Mouse (Mus musculus): ENCODE results near the gene Ezr.

Ezr gene

DNA sequence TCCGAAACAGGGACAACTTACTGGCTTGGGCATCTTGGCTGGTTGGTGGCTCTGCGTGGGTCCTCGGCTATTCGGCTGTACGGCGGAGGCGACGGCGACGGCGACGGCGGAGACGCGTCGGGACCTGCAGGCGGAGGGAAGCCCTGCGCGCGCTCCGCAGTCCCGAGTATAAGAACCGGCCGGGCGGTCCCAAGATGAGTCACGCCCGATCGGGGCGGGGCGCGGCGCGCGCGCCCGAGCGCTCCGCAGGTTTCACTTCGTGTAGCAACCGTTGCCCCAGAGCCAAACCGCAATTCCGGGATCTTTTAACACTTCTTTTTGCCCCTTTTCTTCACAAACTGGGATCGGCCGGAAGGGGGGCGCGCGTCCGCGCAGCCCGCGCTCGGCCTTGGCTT is at the start of gene Ezr:
Gene Ezr, minus strand, starts transcription at position 174 of the 395 bp plus-strand sequence.
- in situ Hi-C loops (cut with MseI, MboI) = no loop called here

- in situ Hi-C loops (cut with MseI, MboI) = no loop called here
Observed at GRCm38 (mm10) chr17:6830004-6830592, 47.5 kb upstream of the Ezr start.

GRCm38 (mm10) chr17:6828531-6829150 is 46.1 kb upstream of the Ezr start:
- in situ Hi-C loops (cut with MseI, MboI) = no loop called here

- in situ Hi-C loops (cut with MseI, MboI) = no loop called here
Observed at GRCm38 (mm10) chr17:6827740-6828461, 45.3 kb upstream of the Ezr start.

GRCm38 (mm10) chr17:6827159-6827733 is 44.7 kb upstream of the Ezr start:
- in situ Hi-C loops (cut with MseI, MboI) = no loop called here

DNA sequence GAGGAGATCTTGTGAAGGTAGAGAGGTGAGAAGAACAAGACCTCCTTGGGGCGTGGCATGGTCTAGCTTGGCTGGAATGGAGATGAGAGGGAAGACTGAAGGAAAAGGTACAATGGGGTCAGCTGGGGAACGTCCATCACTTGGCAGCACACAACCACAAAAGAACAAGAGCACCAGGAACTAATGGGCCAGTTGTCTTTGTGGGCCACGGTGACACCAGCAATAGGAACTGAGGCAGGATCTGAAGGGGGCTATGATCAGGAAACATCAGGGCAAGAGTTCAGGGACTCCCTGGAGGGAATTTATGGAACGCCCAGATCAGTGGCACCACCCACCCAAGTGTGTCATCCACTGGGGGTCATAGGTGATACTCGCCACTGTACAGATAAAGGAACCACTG is 34.2 kb upstream of the Ezr start:
- in situ Hi-C loops (cut with MseI, MboI) = no loop called here

DNA sequence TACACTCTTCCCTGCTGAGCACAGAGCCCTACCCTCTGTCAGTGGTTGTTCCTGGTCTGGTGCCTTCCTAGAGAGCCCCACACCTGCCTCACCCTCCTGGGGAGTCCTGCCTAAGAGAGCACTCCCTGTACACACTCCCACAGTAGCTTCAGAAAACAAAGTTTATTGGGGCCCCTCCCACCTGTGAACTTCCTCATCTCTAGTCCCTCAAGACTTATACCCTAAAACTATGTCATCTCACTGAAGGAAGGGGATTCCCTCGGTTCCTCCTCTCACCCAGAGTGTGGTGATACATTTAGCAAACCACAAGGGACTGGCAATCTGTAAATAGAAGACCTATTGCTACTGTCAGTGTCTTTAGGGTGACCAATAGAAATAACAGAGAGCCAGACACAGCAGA is 33.6 kb upstream of the Ezr start:
- in situ Hi-C loops (cut with MseI, MboI) = no loop called here

- in situ Hi-C loops (cut with MseI, MboI) = no loop called here
Observed at GRCm38 (mm10) chr17:6814656-6815055, 32.1 kb upstream of the Ezr start.

GRCm38 (mm10) chr17:6812851-6813191 is 30.2 kb upstream of the Ezr start:
- in situ Hi-C loops (cut with MseI, MboI) = no loop called here

- in situ Hi-C loops (cut with MseI, MboI) = no loop called here
Observed at GRCm38 (mm10) chr17:6811931-6812850, 29.6 kb upstream of the Ezr start.

DNA sequence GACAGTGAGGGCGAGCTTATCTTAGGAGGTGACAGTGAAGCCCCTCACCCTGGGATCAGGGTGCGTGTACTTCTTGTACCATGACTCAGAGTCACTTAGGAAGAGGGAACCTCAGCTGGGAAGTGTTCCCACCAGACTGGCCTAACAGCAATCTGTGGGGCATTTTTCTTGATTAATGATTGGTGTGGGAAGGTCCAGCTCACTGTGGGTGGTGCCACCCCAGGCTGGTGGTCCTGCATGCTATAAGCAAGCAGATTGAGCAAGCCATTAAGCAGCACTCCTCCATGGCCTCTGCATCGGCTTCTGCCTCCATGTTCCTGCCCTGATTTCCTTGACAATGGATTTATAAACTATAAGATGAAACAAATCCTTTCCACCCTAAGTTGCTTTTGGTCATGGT is 26.7 kb upstream of the Ezr start:
- in situ Hi-C loops (cut with MseI, MboI) = no loop called here

DNA sequence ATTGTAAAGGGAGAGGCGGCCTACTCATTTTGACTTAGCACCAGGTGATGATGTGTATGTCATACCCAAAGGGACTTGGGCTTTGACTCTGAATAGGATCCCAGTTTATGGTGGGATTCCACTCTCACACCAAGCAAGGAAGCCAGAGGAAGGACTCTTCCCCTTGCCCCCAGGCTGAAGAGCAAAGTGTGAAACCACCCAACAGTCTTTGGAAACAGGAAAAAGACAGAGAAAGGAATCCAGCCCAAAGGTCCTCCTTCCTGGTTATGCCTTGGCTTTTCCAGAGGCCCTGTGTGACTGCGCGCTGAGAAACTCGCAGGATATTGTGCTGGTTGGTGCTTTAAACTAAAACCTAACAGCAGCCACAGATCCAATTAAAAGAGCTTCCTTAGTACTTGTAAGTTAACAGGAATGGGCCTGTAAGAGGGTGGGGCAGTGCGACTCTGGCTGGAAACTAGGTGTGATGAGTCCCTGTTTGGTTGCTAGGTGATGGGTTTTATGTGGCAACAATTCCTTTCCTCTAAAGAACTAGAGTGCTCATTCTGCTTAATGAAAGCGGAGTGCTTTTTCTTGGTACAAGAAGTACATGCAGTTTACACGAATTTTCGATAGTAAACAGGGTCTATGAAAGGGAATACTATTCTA is 26.1 kb upstream of the Ezr start:
- in situ Hi-C loops (cut with MseI, MboI) = no loop called here

- in situ Hi-C loops (cut with MseI, MboI) = no loop called here
Observed at GRCm38 (mm10) chr17:6807827-6808520, 25.4 kb upstream of the Ezr start.

GRCm38 (mm10) chr17:6804853-6805543 is 22.4 kb upstream of the Ezr start:
- in situ Hi-C loops (cut with MseI, MboI) = no loop called here

DNA sequence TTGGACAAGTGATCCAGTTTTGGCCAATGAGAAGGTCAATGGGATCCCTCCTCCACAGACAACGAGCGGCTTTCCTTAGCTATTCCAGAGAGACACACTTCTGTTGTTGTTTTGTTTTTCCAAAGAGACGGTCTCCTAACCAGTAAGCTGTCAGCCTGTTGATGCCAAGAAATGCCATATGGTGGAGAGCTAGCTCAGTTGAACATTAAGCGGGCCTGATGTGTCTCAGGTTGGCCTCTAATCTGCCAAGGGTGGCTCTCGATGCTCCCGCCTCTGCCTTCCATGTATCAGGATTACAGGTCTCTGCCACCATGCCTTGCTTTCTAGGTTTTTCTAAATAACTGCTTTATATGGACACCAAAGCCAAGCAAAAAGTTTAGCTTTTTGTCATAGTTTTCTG is 21.5 kb upstream of the Ezr start:
- in situ Hi-C loops (cut with MseI, MboI) = no loop called here

GRCm38 (mm10) chr17:6803614-6804013 is 21.0 kb upstream of the Ezr start:
- in situ Hi-C loops (cut with MseI, MboI) = no loop called here

DNA sequence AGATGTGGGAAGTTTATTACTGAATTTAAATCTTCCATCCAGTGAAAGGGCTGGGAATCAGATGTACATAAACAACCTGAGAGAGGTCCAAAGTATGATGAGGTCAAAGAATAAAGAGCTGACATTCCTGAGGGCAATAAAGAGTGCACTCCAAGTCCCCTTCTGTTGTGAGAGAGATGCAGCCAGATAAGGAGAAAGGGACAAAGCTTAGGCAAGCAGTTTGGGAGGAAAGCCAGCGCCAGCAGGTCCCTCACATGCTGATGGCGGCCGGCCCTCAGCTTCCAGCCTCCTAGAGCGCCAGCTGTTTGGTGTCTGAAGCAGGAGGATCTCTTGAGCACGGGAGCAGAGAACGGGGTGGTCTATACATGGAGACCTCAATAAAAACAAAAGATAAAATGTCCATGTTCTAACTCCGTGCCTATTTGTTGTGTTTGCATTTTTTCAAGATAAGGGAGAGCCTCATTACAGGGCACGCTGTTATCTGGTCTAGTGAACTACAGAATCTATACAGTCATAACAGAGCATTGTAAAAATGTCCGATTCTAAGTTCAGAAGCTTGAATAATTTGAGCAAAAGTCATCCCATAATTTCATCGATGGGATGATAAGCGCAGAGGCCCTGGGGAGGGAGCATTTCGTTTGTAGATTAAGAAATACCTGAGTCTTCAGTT is 15.9 kb upstream of the Ezr start:
- in situ Hi-C loops (cut with MseI, MboI) = no loop called here

GRCm38 (mm10) chr17:6797471-6797870 is 14.9 kb upstream of the Ezr start:
- in situ Hi-C loops (cut with MseI, MboI) = no loop called here

DNA sequence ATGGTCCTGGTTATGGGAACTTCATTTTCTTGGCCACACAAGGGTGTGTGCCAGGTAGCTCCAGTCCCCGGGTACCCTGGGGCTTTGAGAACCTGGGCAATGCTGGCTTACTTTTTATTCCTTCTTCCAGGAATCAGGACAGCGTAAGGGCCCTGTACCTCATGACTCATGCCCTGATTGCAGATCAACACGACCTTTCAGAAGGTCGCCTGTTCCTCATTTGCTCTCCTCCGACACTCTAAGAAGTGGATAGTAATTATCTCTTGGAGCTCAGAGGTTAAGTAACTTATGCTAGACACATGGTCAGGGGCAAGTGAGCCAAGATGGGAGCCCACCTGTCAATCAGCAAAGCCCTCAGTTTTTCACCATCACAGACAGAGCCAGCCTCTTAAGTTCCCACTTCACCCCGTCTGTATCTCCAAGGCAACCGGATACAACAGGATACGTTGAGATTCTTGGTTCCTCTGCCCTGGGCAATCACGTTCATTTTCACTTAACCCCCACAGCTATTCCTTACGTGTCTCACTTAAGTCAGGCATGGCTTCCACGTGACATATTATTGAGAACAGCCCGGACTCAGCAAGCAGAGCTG is 11.7 kb upstream of the Ezr start:
- in situ Hi-C loops (cut with MseI, MboI) = no loop called here

All from mouse trophoblast stem cell (cell line).